Mouse (Mus musculus): ENCODE results near the gene Mcl1.

Gene Mcl1

DNA sequence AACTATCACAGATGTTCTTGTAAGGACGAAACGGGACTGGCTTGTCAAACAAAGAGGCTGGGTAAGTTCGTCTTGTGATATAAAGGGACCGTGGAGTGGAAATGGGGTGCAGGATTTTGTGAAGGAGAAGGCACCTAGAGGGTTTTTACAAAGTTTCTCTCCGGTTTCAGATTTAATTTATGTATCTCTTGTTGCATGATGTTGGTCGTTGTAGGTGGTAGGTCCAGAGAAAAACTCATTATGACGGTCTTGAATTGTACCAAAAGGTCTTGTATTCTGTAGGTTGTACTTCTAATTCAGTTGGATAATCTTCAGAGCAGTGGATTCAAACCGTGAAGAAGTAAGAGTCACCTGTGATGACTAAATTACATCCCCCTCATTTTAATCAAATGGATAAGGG lies 1.4 kb downstream of the Mcl1 start:
- Histone ChIP-seq H3K4me3 (replicated peaks; ENCODE audit: low read length) (peak overlapping the region; percentile 93), H3K36me3 (ENCODE audit: insufficient read depth, low read length) (peaks cover 67% of the 10 kb centered on the region), H3K4me1 (replicated peaks; ENCODE audit: low read depth, low read length) (peaks cover 56% of the 10 kb centered on the region), H3K27me3 (ENCODE audit: insufficient read depth, low read length) (no peaks in the 10 kb centered on the region), H3K9me3 (ENCODE audit: low read length) (no peaks in the 10 kb centered on the region)
- TF ChIP-seq CTCF (conservative IDR thresholded peaks at IDR 0.05; ENCODE audit: low read length) (no peak), POU5F1 (IDR thresholded peaks at IDR 0.05; ENCODE audit: borderline replicate concordance, low read length) (no peak), NANOG (IDR thresholded peaks at IDR 0.05; ENCODE audit: borderline replicate concordance, low read length) (no peak)

- H3K36me3 ChIP-seq (ENCODE audit: insufficient read depth, low read length): peaks cover 69% of the 10 kb centered on the region
- TF ChIP-seq NANOG (IDR thresholded peaks at IDR 0.05; ENCODE audit: borderline replicate concordance, low read length) (no peak), CTCF (conservative IDR thresholded peaks at IDR 0.05; ENCODE audit: low read length) (no peak), POU5F1 (IDR thresholded peaks at IDR 0.05; ENCODE audit: borderline replicate concordance, low read length) (no peak)
Measured at GRCm38 (mm10) chr3:95660788-95661478, 2.3 kb downstream of the Mcl1 start.

GRCm38 (mm10) chr3:95661945-95662715 lies 3.5 kb downstream of the Mcl1 start:
- peaks cover 72% of the 10 kb centered on the region for H3K36me3 ChIP-seq (ENCODE audit: insufficient read depth, low read length)
- TF ChIP-seq NANOG (IDR thresholded peaks at IDR 0.05; ENCODE audit: borderline replicate concordance, low read length): no peak
- TF ChIP-seq POU5F1 (IDR thresholded peaks at IDR 0.05; ENCODE audit: borderline replicate concordance, low read length): no peak
- no peak for TF ChIP-seq CTCF (conservative IDR thresholded peaks at IDR 0.05; ENCODE audit: low read length)
- H3K9me3 ChIP-seq (ENCODE audit: low read length): no peaks in the 10 kb centered on the region
- peak overlapping the region; percentile 93 for H3K4me3 ChIP-seq (replicated peaks; ENCODE audit: low read length)
- no peaks in the 10 kb centered on the region for H3K27me3 ChIP-seq (ENCODE audit: insufficient read depth, low read length)
- peaks cover 55% of the 10 kb centered on the region for H3K4me1 ChIP-seq (replicated peaks; ENCODE audit: low read depth, low read length)

More at GRCm38 (mm10) chr3:95660788-95661478, 2.3 kb downstream of the Mcl1 start:
- no peaks in the 10 kb centered on the region for H3K27me3 ChIP-seq (ENCODE audit: insufficient read depth, low read length)
- peaks cover 54% of the 10 kb centered on the region for H3K4me1 ChIP-seq (replicated peaks; ENCODE audit: low read depth, low read length)
- peak overlapping the region; percentile 93 for H3K4me3 ChIP-seq (replicated peaks; ENCODE audit: low read length)
- H3K9me3 ChIP-seq (ENCODE audit: low read length): no peaks in the 10 kb centered on the region

DNA sequence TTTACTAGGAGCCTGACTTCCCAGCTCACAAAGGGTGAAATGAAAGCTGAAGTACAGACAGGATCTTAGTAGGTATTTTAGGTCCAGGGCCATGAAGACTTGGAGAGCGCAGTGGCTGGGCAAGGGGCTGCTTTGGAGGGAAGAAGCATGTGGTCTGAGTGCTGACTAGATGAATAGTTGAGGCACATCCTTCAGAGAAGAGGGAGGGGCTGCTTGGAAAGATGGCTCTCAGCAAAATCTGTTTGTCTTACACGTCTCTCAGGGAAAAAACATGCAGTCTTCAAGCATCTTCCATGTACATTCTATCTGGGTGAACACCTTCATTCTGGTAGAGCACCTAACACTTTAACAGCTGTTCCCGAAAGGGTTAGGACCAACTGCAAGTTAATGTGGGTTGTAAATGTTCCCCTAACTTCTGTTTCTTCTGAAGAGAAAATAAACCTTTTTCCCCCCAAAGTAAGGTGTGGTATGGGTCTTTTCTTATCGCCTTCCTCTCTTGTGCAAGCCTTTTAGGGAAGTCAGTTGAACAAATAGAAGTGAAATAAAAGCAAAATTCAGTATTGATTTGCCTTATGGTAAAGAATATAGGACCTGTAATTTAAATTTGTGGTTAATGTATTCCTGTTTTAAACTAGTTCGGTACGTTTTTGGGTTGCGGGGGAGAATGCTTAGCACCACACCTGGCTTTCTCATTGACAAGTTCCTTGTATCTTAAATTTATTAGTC lies 4.3 kb downstream of the Mcl1 start:
- H3K9me3 ChIP-seq (ENCODE audit: low read length): no peaks in the 10 kb centered on the region
- peaks cover 56% of the 10 kb centered on the region for H3K4me1 ChIP-seq (replicated peaks; ENCODE audit: low read depth, low read length)
- peaks cover 73% of the 10 kb centered on the region for H3K36me3 ChIP-seq (ENCODE audit: insufficient read depth, low read length)
- H3K27me3 ChIP-seq (ENCODE audit: insufficient read depth, low read length): no peaks in the 10 kb centered on the region
- TF ChIP-seq NANOG (IDR thresholded peaks at IDR 0.05; ENCODE audit: borderline replicate concordance, low read length) (no peak), POU5F1 (IDR thresholded peaks at IDR 0.05; ENCODE audit: borderline replicate concordance, low read length) (no peak), CTCF (conservative IDR thresholded peaks at IDR 0.05; ENCODE audit: low read length) (no peak)
- peak overlapping the region; percentile 93 for H3K4me3 ChIP-seq (replicated peaks; ENCODE audit: low read length)

DNA sequence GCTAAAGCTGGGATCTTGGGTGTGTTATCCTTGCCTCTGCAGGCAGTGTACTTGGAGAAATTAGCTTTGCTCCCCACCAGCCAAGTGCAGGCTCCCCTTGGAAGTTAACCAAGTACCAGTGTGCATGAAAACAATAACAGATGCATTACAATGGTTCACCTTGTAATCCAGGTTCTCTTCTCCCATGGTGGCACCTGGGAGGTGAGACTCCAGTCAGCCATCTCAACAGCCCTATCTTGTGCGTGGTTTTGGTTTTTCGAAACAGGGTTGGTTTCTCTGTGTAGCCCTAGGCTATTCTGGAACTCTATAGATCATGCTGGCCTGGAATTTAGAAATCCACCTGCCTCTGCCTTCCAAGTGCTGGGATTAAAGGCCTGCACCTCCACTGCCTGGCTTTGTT lies 4.9 kb downstream of the Mcl1 start:
- TF ChIP-seq CTCF (conservative IDR thresholded peaks at IDR 0.05; ENCODE audit: low read length) (no peak), POU5F1 (IDR thresholded peaks at IDR 0.05; ENCODE audit: borderline replicate concordance, low read length) (peak; percentile 83), NANOG (IDR thresholded peaks at IDR 0.05; ENCODE audit: borderline replicate concordance, low read length) (peak; percentile 32; the same call in 1 of the 2 replicates)
- Histone ChIP-seq H3K4me3 (replicated peaks; ENCODE audit: low read length) (peak overlapping the region; percentile 93), H3K27me3 (ENCODE audit: insufficient read depth, low read length) (no peaks in the 10 kb centered on the region)

DNA sequence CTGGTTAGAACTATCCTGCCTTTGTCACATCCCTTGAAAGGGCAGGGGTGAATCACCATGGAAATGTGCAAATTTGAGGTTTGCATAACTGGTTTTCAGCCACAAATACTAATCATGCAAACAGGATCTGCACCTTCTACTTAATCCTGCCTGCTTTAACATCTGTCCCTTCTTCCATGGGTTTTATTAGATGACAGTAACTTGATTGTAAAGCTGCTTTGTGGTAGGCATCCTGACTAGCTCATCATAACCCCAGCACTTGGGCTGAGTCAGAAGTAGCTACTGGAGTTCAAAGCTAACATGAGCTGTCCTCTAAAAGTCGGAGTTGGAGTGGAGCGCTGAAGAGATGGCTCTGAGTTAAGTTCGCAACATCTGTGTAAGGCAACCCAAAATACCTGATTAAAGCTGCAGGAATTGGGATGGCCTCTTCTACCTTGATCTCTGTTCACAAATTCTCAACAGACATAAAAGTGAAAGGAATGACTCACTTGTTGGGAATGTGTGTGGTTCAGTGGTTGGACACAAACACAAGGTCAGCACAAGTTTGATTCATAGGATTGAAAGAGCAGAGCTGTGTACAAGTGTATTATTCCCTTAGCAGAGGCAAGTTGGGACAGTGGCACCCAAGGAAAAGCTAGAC lies 5.5 kb downstream of the Mcl1 start:
- no peaks in the 10 kb centered on the region for H3K9me3 ChIP-seq (ENCODE audit: low read length)
- TF ChIP-seq POU5F1 (IDR thresholded peaks at IDR 0.05; ENCODE audit: borderline replicate concordance, low read length) (no peak), CTCF (conservative IDR thresholded peaks at IDR 0.05; ENCODE audit: low read length) (no peak), NANOG (IDR thresholded peaks at IDR 0.05; ENCODE audit: borderline replicate concordance, low read length) (no peak; the same call in 1 of the 2 replicates)

More for the DNA sequence above, 4.9 kb downstream of the Mcl1 start:
- Histone ChIP-seq H3K4me1 (replicated peaks; ENCODE audit: low read depth, low read length) (peaks cover 62% of the 10 kb centered on the region), H3K9me3 (ENCODE audit: low read length) (no peaks in the 10 kb centered on the region), H3K36me3 (ENCODE audit: insufficient read depth, low read length) (peaks cover 75% of the 10 kb centered on the region)

GRCm38 (mm10) chr3:95664940-95665352 lies 6.4 kb downstream of the Mcl1 start:
- Histone ChIP-seq H3K9me3 (ENCODE audit: low read length) (no peaks in the 10 kb centered on the region), H3K27me3 (ENCODE audit: insufficient read depth, low read length) (no peaks in the 10 kb centered on the region), H3K4me3 (replicated peaks; ENCODE audit: low read length) (peak overlapping the region; percentile 93), H3K36me3 (ENCODE audit: insufficient read depth, low read length) (peaks cover 84% of the 10 kb centered on the region), H3K4me1 (replicated peaks; ENCODE audit: low read depth, low read length) (peaks cover 77% of the 10 kb centered on the region)
- no peak for TF ChIP-seq NANOG (IDR thresholded peaks at IDR 0.05; ENCODE audit: borderline replicate concordance, low read length)
- no peak for TF ChIP-seq CTCF (conservative IDR thresholded peaks at IDR 0.05; ENCODE audit: low read length)
- TF ChIP-seq POU5F1 (IDR thresholded peaks at IDR 0.05; ENCODE audit: borderline replicate concordance, low read length): no peak

More for the DNA sequence above, 5.5 kb downstream of the Mcl1 start:
- Histone ChIP-seq H3K4me3 (replicated peaks; ENCODE audit: low read length) (peak overlapping the region; percentile 93), H3K36me3 (ENCODE audit: insufficient read depth, low read length) (peaks cover 81% of the 10 kb centered on the region), H3K4me1 (replicated peaks; ENCODE audit: low read depth, low read length) (peaks cover 68% of the 10 kb centered on the region), H3K27me3 (ENCODE audit: insufficient read depth, low read length) (no peaks in the 10 kb centered on the region)

All from E14TG2a.4 (cell line).